Mouse (Mus musculus) midbrain, embryonic 14.5 days (tissue): ENCODE measurements around the gene Tmprss7. TPM values are rescaled to one million over a fixed set of nuclear protein-coding genes. Genes with fewer than 3 reads are reported as not detected.

Source experiments
- ATAC-seq: fragments of 200-750 bp; cut with Nextera tagmentation; 2 replicates; pipeline ENCODE4 v1.8.0; 2017; ENCODE audit warnings: moderate number of reproducible peaks, moderate library complexity; ENCODE audit not compliant: low FRiP score, low TSS enrichment
- DNase-seq: peaks from one replicate; pipeline ENCODE4 v3.0.0-alpha.2; 2015
- H3K27ac ChIP-seq: fragments of 300-500 bp; sonication (generic); replicated peaks from 2 replicates; pipeline ENCODE4 v1.5.1; 2014; ENCODE audit warnings: mild to moderate bottlenecking, low read depth, low read length, moderate library complexity
- H3K27me3 ChIP-seq: fragments of 300-500 bp; sonication (generic); 2 replicates; pipeline ENCODE4 v1.6.1; 2014; ENCODE audit warnings: low read length, control low read depth, mixed read lengths; ENCODE audit not compliant: control insufficient read depth, insufficient read depth
- H3K36me3 ChIP-seq: fragments of 300-500 bp; sonication (generic); 2 replicates; pipeline ENCODE4 v1.6.1; 2014; ENCODE audit warnings: low read length, control low read depth; ENCODE audit not compliant: control insufficient read depth, insufficient read depth
- H3K4me1 ChIP-seq: fragments of 300-500 bp; sonication (generic); 2 replicates; pipeline ENCODE4 v1.6.1; 2014; ENCODE audit warnings: mild to moderate bottlenecking, antibody characterized with exemption, low read length, control low read depth; ENCODE audit not compliant: control insufficient read depth, insufficient read depth
- H3K4me2 ChIP-seq: fragments of 300-500 bp; sonication (generic); 2 replicates; pipeline ENCODE4 v1.6.1; 2014; ENCODE audit warnings: mild to moderate bottlenecking, low read length, moderate library complexity
- H3K4me3 ChIP-seq: fragments of 300-500 bp; sonication (generic); replicated peaks from 2 replicates; pipeline ENCODE4 v1.5.1; 2014; ENCODE audit warnings: low read depth, low read length
- H3K9ac ChIP-seq: fragments of 300-500 bp; sonication (generic); replicated peaks from 2 replicates; pipeline ENCODE4 v1.6.1; 2014; ENCODE audit warnings: mild to moderate bottlenecking, low read length, moderate library complexity
- H3K9me3 ChIP-seq: fragments of 300-500 bp; sonication (generic); 2 replicates; pipeline ENCODE4 v1.6.1; 2016; ENCODE audit warnings: low read length, control low read depth, mixed read lengths; ENCODE audit not compliant: control insufficient read depth
- WGBS: fragments of 180-500 bp; shearing (Covaris S2); extraction: QIAGEN DNeasy Blood & Tissue Kit; methylation state at CpG from one replicate; pipeline ENCODE4 v1.1.7; 2014; 5-methylcytosine and 5-hydroxymethylcytosine counted together
- polyA plus RNA-seq: library from polyadenylated mRNA; unstranded; fragments of >200 nt; fragmentation: Nextera tagmentation; extraction: Ambion mirVana; gene quantifications from 2 replicates; pipeline ENCODE4 v1.2.1, GENCODE M21; 2014

The Tmprss7 gene
- polyA plus RNA-seq, 1 experiment from 2014 or later, result 0.29 TPM

DNA sequence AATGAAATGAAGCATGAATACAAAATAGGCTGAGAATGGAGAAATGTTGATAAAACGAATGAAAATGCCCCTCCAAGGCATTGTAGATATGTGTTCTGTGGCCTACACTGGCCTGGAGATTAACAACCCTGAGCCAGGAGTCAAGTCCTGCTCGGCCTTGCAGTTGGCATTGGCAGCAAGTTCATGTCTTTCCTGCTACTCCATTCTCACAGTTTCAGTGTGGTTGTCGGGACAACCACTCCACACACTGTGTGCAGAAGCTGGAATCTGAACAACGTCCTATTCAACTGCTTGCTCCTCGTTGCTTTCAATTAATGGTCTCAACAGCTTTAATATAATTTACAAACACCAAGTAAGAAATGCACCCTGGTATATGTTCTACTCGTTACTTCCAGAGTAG lies 4.5 kb upstream of the Tmprss7 start:
- Histone ChIP-seq H3K36me3 (no peaks in the 10 kb centered on the region), H3K9ac (no peak overlapping the region), H3K27me3 (no peaks in the 10 kb centered on the region), H3K4me2 (no peak overlapping the region), H3K4me3 (no peak overlapping the region), H3K27ac (no peak overlapping the region), H3K9me3 (no peaks in the 10 kb centered on the region), H3K4me1 (peaks cover 8% of the 10 kb centered on the region; the same call in 1 of the 2 replicates)
- DNase-seq (peak; percentile 24), ATAC-seq (no peak)
- 56% methylated on average over 6 of the region's 6 CpGs for WGBS

DNA sequence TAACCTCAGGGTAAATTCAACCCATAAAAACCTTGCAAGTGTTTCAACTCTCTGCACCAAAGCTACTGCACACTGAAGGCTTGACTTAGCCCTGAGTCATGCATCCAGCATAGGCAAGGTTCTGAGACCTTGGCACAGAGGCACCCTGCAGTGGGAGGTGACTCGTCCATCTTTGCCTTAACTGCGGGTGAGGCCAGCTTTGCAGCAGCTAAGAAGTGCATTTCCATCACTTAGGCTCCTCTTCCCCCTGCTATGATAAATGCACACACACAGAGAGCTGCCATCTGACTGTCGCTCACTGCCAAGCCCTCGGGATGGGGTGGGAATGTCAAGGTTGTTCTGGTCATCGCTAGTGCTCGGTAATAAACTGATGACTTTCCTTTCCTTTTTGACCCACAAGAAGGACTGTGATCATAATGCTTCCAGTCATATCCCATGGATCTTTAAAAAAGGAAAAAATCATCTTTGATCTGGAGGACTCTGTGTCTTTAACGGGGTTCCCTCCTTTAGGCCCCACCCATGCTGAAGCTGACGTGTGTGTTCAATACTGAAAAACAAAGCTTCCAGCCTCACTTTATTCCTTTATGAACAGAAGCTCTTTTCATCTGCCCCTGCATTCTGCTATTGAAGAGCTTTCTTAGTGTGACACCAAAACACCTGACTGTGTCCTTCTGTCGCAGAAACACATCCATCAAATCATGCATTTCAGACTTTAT lies 2.1 kb upstream of the Tmprss7 start:
- no peak overlapping the region for H3K9ac ChIP-seq
- H3K27me3 ChIP-seq, result no peaks in the 10 kb centered on the region
- no peaks in the 10 kb centered on the region for H3K36me3 ChIP-seq
- no peak for DNase-seq
- H3K4me1 ChIP-seq, result peaks cover 16% of the 10 kb centered on the region
- no peaks in the 10 kb centered on the region for H3K9me3 ChIP-seq
- no peak overlapping the region for H3K4me3 ChIP-seq
- H3K4me2 ChIP-seq, result no peak overlapping the region
- no peak overlapping the region for H3K27ac ChIP-seq
- WGBS, result 75% methylated on average over 9 of the region's 9 CpGs
- ATAC-seq, result no peak

DNA sequence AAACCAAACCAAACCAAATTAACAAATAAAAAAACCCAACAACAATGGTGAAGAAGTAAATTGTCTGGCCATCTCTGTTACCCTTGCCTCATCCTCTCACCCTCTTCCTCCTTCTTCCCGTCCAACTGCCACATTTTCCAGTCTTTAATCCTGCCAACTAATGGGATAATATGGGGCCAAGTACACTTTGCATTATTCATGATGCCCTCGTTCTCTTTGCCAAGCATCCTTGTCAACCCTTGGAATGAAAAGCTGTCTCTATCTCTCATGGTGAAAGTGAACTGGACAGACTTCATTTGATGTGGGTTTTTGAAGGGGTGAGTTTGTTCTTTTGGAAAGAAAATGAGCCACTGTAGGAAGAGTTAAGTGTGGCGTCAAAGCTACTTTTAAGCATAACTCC lies 607 bp downstream of the Tmprss7 start:
- ATAC-seq (peak; percentile 37; the same call in 1 of the 2 replicates), DNase-seq (peak; percentile 60)
- 11% methylated on average over 3 of the region's 3 CpGs for WGBS
- H3K4me1 ChIP-seq, result peaks cover 23% of the 10 kb centered on the region
- no peaks in the 10 kb centered on the region for H3K9me3 ChIP-seq
- H3K36me3 ChIP-seq, result no peaks in the 10 kb centered on the region
- H3K27me3 ChIP-seq, result no peaks in the 10 kb centered on the region
- no peak overlapping the region for H3K27ac ChIP-seq
- H3K4me3 ChIP-seq, result no peak overlapping the region
- H3K9ac ChIP-seq, result no peak overlapping the region
- no peak overlapping the region for H3K4me2 ChIP-seq

DNA sequence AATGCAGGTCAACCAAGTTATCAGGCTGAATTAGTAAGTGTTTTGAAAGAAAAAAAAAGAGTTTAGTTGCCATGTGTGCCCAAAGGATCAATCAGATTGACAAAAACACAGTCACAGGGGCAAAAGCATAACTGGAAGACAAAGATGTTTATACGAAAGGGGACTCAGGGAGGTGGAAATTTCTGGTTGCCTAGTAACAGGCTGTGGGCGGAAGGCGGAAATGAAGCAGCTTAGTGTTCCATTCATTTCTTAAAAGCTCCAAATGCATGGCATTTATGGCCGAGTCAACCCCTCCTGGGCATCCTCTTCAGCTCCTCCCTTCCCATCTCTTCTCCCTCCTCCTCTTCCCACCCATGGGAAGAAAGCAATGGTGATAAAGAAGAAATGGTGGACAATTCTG lies 3.3 kb downstream of the Tmprss7 start:
- Histone ChIP-seq H3K27ac (peak overlapping the region; percentile 73), H3K4me2 (peak overlapping the region; percentile 24), H3K4me1 (peaks cover 22% of the 10 kb centered on the region), H3K4me3 (no peak overlapping the region), H3K9ac (no peak overlapping the region), H3K9me3 (no peaks in the 10 kb centered on the region), H3K27me3 (no peaks in the 10 kb centered on the region), H3K36me3 (no peaks in the 10 kb centered on the region)
- ATAC-seq (peak; percentile 51; the same call in 1 of the 2 replicates), DNase-seq (peak; percentile 80)
- WGBS, result 0% methylated on average over 4 of the region's 4 CpGs

DNA sequence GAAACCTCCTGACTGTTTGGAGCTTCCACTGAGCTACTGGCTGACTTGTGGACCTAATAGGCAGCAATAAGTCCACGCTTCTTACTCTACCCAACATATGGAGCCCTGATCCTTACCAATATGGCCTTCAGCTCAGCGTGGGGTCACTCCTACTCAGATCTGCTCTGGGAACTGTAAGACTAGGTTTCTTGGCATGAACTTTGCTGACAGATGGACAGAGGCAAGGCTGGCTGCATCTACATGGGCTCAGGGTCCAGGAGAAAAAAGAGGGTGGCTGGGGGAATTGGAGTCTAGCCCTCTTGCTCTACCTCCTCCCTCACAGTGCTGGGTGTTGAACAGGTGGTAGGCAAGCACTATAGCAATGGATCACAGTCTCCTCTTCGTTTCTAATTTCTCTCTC lies 6.6 kb downstream of the Tmprss7 start:
- no peak overlapping the region for H3K4me2 ChIP-seq
- peaks cover 14% of the 10 kb centered on the region for H3K4me1 ChIP-seq
- ATAC-seq (no peak), DNase-seq (no peak)
- 78% methylated on average over 3 of the region's 3 CpGs for WGBS
- H3K9ac ChIP-seq, result no peak overlapping the region
- no peak overlapping the region for H3K4me3 ChIP-seq
- H3K9me3 ChIP-seq, result no peaks in the 10 kb centered on the region
- no peaks in the 10 kb centered on the region for H3K36me3 ChIP-seq
- H3K27me3 ChIP-seq, result no peaks in the 10 kb centered on the region
- H3K27ac ChIP-seq, result no peak overlapping the region

DNA sequence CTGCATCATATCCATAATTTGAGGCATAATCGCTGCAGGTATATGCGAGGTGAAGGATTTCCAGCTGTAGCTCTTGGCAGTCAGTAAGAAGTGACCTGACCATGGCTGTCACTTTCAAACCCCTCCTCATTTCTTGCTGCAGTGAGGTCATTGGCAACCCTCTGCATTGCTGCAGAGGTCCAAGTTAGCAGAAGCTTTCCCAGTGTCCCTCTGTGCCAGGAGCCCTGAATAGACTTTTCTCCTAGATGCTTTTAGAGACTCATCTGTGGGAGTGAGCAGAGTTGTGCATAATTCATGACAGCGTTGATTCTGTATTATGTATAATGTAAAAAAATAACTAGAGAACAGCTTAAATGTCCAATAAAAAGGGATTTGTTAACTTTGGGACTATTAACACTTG lies 8.2 kb downstream of the Tmprss7 start:
- H3K9ac ChIP-seq, result no peak overlapping the region
- no peak overlapping the region for H3K27ac ChIP-seq
- H3K4me2 ChIP-seq, result no peak overlapping the region
- H3K27me3 ChIP-seq, result no peaks in the 10 kb centered on the region
- DNase-seq (no peak), ATAC-seq (no peak; the same call in 1 of the 2 replicates)
- 58% methylated on average over 3 of the region's 3 CpGs for WGBS
- no peak overlapping the region for H3K4me3 ChIP-seq
- H3K36me3 ChIP-seq, result no peaks in the 10 kb centered on the region
- no peaks in the 10 kb centered on the region for H3K9me3 ChIP-seq
- peaks cover 6% of the 10 kb centered on the region for H3K4me1 ChIP-seq

DNA sequence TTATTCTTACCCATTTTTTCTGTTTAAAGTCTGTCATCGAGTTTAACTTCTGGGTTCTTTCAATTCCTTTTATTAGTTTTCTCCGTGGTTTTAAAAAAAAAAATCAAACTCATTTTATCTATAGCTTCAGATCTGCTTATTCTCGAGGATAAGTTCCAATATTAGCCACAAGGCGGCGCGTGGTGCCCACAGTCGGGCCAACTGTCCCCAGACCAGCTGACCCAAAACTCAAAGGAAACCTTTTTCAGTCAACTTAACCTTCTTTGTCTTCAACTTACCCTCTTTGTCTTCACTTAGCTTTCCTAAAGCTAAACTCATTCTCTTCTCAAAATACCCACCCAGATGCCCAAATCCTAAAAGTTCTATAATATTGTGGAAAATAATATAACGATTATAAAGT lies 8.6 kb downstream of the Tmprss7 start:
- DNase-seq, result peak; percentile 86
- Histone ChIP-seq H3K4me3 (no peak overlapping the region), H3K4me1 (0 out of 2 replicates have a peak, but pooled peaks cover 2% of the 10 kb centered on the region), H3K27ac (no peak overlapping the region), H3K27me3 (no peaks in the 10 kb centered on the region), H3K36me3 (no peaks in the 10 kb centered on the region), H3K9ac (no peak overlapping the region), H3K4me2 (no peak overlapping the region), H3K9me3 (no peaks in the 10 kb centered on the region)
- WGBS, result 15% methylated on average over 8 of the region's 8 CpGs
- ATAC-seq, result no peak

DNA sequence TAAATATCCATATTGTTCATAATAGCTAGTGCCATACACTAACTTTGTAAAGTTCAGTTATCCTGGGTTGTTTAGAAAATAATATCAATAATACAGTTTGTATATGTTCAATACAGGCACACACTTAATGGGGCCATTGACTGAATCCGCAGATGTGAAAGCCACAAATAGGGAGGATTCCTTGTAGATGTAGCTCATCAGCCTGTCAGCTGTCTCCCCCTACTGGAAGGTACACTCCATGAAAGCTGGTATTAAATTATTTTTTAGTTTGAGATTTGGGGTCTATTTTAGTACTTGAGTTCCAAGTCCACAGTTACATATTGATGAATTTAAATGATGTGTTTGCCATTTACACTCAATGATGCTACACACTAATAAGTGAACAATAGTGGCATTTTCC lies 17.0 kb downstream of the Tmprss7 start:
- Histone ChIP-seq H3K9ac (no peak overlapping the region), H3K36me3 (no peaks in the 10 kb centered on the region), H3K27ac (no peak overlapping the region), H3K4me1 (no peaks in the 10 kb centered on the region), H3K27me3 (no peaks in the 10 kb centered on the region), H3K4me3 (no peak overlapping the region), H3K4me2 (no peak overlapping the region), H3K9me3 (no peaks in the 10 kb centered on the region)
- DNase-seq, result peak; percentile 62
- ATAC-seq, result no peak
- 47% methylated on average over 1 of the region's 1 CpGs for WGBS

DNA sequence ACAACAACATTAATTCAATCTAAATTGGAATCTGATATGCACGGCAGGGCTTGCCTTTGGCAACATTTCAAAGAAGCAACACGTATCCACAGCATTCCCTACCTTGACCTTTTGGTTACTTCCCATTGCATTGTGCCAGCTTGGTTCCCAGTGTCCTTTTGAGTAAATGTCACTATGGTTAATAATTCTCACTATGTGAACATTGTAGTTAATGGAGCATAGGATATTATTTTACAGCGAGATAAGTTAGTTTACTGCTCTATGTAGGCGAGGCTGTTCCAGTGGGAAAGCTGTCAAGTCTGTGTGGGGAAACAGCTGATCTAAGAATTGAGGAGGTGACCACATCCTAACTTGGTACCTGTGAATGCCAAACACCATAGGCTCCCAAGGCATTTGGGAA lies 23.5 kb downstream of the Tmprss7 start:
- DNase-seq (no peak), ATAC-seq (no peak)
- no peaks in the 10 kb centered on the region for H3K27me3 ChIP-seq
- no peak overlapping the region for H3K9ac ChIP-seq
- H3K4me2 ChIP-seq, result no peak overlapping the region
- no peaks in the 10 kb centered on the region for H3K36me3 ChIP-seq
- no peaks in the 10 kb centered on the region for H3K9me3 ChIP-seq
- no peaks in the 10 kb centered on the region for H3K4me1 ChIP-seq
- no peak overlapping the region for H3K27ac ChIP-seq
- H3K4me3 ChIP-seq, result no peak overlapping the region
- WGBS, result 68% methylated on average over 4 of the region's 4 CpGs
